Mouse (Mus musculus) lung, adult 2 months (tissue): ENCODE measurements around the gene Fam173b. TPM values are rescaled to one million over a fixed set of nuclear protein-coding genes. Genes with fewer than 3 reads are reported as not detected.

Source experiments
- DNase-seq: peaks from one replicate; pipeline ENCODE4 v3.0.0; 2022
- H3K4me1 ChIP-seq: fragments of 200-500 bp; 2 replicates; pipeline ENCODE4 v1.6.1; 2011; ENCODE audit warnings: low read length; ENCODE audit not compliant: control insufficient read depth, insufficient read depth
- H3K4me3 ChIP-seq: fragments of 200-500 bp; replicated peaks from 2 replicates; pipeline ENCODE3; 2011; ENCODE audit warnings: low read depth, mild to moderate bottlenecking, control low read depth, low read length; ENCODE audit errors: extremely low read depth
- CTCF ChIP-seq: fragments of 200-500 bp; IDR thresholded peaks from 2 replicates; pipeline ENCODE4 v1.5.1; 2011; ENCODE audit warnings: mild to moderate bottlenecking, low read length, control low read depth; ENCODE audit not compliant: insufficient read depth
- POLR2A ChIP-seq: fragments of 200-500 bp; IDR thresholded peaks from 2 replicates; pipeline ENCODE4 v1.6.1; 2011; ENCODE audit warnings: low read depth, mild to moderate bottlenecking, control low read depth, low read length, borderline replicate concordance; ENCODE audit errors: extremely low read depth
- WGBS: fragments of 180-500 bp; shearing (Covaris S2); methylation state at CpG from one replicate; pipeline ENCODE4 v1.1.7; 2018; 5-methylcytosine and 5-hydroxymethylcytosine counted together
- polyA plus RNA-seq: library from polyadenylated mRNA; depleted of rRNA; stranded (reverse); fragments of >200 nt; gene quantifications from 2 replicates; pipeline ENCODE4 v1.2.3, GENCODE M21; 2012; rRNA removed

Fam173b gene
- polyA plus RNA-seq, 1 experiment, result 9.3 TPM

DNA sequence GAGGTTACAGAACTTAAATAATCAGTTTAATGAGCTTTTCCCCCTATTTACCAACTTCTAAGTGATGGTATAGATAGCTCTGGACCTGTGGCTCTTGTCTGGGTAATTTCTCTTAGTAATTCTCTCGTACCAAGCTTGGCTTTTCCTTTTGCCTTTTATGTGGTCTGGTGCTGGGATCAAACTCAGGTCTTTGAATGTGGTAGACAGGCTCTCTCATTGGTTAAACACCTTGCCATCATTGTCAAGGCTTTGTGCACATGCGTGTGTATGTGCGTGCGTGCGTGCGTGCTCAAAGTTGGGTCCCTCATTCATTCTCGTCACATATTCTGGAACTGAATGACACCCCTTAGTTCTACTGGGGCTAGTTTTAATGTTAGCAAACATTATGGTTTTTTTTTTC is 49.2 kb downstream of the Fam173b start:
- H3K4me3 ChIP-seq, result no peak overlapping the region
- H3K4me1 ChIP-seq, result no peaks in the 10 kb centered on the region
- TF ChIP-seq POLR2A (no peak), CTCF (no peak)
- 95% methylated on average over 7 of the region's 7 CpGs for WGBS
- DNase-seq, result no peak

DNA sequence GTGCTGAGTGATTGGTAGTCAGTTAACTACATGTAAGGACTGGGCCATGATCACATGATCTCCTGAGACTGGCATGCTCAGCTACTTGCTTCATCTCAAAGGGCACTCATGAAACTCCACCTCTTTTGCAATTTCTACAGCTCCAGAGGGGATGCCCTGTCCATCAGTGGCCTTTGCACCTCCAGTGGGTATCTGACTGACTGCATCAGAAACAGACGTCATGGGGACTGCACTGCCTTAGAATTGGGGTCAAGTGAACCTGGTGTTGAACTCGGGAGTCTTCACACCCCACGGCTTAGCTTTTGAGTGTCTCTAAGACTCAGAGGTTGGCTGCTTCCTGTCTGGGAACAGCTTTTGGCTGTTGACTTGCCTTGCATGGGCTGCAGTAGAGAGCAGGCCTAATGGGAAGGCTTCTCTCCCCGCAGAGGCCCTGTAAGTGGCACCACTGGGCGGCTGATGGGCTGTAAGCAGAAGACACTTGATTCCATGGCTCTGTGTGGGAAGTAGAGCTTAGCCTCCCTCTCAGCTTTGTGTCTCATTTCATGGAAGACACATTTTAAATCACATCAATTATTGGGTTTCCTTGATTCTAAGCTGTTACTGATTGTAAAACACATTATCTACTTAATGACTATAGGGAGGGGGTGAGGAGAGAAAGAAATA is 58.6 kb downstream of the Fam173b start:
- TF ChIP-seq POLR2A (no peak), CTCF (no peak)
- no peaks in the 10 kb centered on the region; the same call in 1 of the 2 replicates for H3K4me1 ChIP-seq
- DNase-seq, result no peak
- WGBS, result 72% methylated on average over 5 of the region's 5 CpGs
- H3K4me3 ChIP-seq, result no peak overlapping the region

DNA sequence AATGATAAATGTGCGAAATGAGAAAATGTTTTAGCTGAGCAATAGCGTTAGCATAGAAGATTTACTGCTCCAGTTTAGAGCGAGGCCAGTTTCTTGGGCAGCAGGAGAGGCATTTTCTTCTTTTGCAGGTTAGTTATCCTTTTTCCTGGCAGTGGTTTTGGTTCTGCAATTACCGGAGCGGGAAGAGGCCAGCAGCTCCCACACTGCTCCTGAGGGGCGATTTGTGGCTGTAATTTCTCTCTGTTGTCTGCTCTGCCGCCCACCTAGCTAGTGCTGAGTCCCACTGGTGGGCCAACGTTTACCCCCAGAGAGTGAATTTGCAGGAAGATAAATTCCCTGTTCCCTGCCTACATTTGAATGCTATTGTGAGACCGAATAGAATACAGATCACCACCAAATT is 59.2 kb downstream of the Fam173b start:
- Histone ChIP-seq H3K4me3 (no peak overlapping the region), H3K4me1 (no peaks in the 10 kb centered on the region; the same call in 1 of the 2 replicates)
- DNase-seq, result no peak
- 86% methylated on average over 9 of the region's 9 CpGs for WGBS
- TF ChIP-seq POLR2A, result no peak
- TF ChIP-seq CTCF, result no peak

DNA sequence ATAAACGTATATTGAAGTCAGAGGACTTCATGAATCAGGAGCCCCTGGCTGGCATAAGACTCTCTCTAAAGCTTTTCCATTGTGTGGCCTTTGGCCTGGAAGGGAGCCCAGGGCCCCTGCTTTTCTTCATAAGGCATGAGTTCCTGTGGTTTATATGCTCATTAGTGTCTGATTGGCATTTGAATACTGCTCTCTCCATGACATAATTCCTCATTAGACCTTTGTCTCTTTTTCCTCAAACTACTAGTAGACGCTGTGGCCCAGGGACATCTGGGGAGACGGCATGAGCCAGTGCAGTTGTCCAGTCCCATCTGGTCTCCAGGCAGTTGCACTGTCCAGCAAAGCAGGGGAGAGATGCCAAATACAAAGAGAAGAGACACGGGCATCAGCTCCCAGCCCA is 60.1 kb downstream of the Fam173b start:
- TF ChIP-seq CTCF, result no peak
- no peak for TF ChIP-seq POLR2A
- WGBS, result 71% methylated on average over 4 of the region's 4 CpGs
- H3K4me1 ChIP-seq, result no peaks in the 10 kb centered on the region; the same call in 1 of the 2 replicates

DNA sequence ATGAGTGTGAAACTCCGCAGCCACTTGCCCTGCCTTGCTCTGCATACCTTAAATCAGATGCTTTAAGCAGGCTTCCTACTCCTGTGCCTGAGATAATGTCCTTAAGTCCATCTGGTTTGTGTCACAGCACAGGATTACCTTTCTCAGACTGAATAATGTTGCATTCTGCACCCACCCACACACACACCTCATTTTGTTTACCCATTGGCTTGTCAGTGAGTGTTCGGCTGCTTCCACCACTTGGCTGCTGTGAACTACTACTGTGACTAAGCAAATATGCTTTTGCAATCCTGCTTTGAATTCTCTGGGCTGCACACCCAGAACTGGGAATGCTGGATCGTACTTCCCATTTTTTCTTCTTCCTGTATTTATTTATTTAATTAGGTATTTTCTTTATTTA is 61.4 kb downstream of the Fam173b start:
- peak; percentile 10 for DNase-seq
- Histone ChIP-seq H3K4me3 (no peak overlapping the region), H3K4me1 (no peaks in the 10 kb centered on the region; the same call in 1 of the 2 replicates)
- no peak for TF ChIP-seq CTCF
- TF ChIP-seq POLR2A, result no peak
- 47% methylated on average over 3 of the region's 3 CpGs for WGBS

More for the DNA sequence above, 60.1 kb downstream of the Fam173b start:
- no peak overlapping the region for H3K4me3 ChIP-seq
- no peak for DNase-seq

Other genes with a start within 250 kb of the Fam173b start
- 39.4 and 42.2 TPM in 2 replicates for gene Ankrd33b, start 234.1 kb upstream of the Fam173b start, polyA plus RNA-seq
- gene Ropn1l, start 148.1 kb upstream of the Fam173b start, polyA plus RNA-seq, result 2.1 and 2.4 TPM in 2 replicates
- gene March6, start 70.8 kb upstream of the Fam173b start, polyA plus RNA-seq, result 14.2 and 23.8 TPM in 2 replicates
- 20.6 and 34.1 TPM in 2 replicates for gene Cmbl, start 36.5 kb upstream of the Fam173b start, polyA plus RNA-seq
- 50.0 and 75.7 TPM in 2 replicates for gene Cct5, start within 50 bp of the Fam173b start, polyA plus RNA-seq